Mouse (Mus musculus) skeletal muscle tissue, postnatal 0 days (tissue): ENCODE measurements around the gene Plin2. TPM values are rescaled to one million over a fixed set of nuclear protein-coding genes. Genes with fewer than 3 reads are reported as not detected.

Experiments used
- polyA plus RNA-seq: library from polyadenylated mRNA; unstranded; fragments of >200 nt; fragmentation: Nextera tagmentation; extraction: Ambion mirVana; gene quantifications from 2 replicates; pipeline ENCODE4 v1.2.1, GENCODE M21; 2015

Plin2 gene
- polyA plus RNA-seq = 89.7 and 102 TPM in 2 replicates

DNA sequence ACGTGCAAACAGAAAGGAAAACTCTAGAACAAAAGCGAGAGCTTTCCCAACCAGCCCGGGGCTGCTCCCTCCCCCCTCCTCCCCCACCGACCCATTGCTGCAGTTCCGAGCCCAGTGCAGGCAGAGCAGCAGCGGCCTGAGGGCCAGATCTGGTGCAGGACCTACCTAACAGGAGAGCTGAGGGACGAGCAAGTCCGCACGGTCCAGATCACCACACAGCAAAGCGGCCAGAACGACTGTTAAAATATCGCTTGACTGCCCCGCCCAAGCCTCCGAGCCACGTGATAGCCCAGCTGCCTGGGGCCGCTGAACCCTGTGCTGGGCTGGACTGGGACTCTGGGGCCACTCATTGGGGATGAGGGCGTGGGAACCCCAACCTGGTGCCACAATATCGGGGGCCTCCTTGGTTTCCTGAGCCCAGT lies at the start of gene Plin2:
Plin2 (minus strand) TSS at position 281 of the 422 bp plus-strand sequence.

DNA sequence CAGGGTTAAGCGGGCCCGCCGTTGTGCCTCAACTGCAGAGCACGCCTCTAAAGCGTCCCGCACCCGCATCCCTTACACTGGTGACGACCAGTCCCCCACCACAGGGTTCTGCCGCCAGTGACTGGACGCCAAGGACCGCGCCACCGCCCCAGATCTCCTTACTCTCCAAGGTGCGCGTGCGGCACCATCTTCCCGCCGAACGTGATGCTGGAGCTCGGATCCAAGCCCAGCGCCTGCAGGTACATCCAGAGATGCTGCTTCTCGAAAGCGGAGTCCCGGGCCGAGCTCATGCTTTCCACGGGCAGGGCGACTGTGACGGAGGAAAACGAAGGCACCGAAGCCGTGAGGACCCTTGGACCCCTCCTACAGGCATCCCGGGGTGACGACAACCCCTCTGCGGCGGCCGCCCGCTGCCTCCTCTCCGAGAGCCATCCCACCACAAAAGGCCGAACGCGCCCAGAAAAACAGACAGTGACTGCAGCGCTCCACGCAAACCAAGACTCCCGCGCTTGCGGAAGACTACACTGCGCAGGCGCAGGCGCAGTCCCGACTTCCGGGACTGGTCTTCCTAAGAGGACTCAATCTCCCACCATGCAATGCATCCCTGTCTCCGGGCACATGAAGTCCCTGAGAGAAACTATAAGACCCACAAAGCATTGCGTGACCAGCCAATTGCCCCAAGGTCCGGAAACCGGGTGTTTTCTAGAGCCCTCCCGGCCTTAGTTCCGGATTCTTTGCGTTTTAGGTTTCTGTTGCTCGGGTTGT lies 58.2 kb downstream of the Plin2 start, which contains the start of gene Haus6:
Haus6 (minus strand) TSS at position 532 of the 765 bp plus-strand sequence.

Other genes starting within 250 kb of the Plin2 start
- 0.15 TPM in 1 of 2 replicates, not detected in the other for gene Saxo1, start 111.7 kb downstream of the Plin2 start, polyA plus RNA-seq
- 41.2 and 45.1 TPM in 2 replicates for gene Rraga, start 94.4 kb downstream of the Plin2 start, polyA plus RNA-seq
- gene Haus6, start 58.0 kb downstream of the Plin2 start, polyA plus RNA-seq = 3.5 and 3.8 TPM in 2 replicates
- 2.9 and 3.4 TPM in 2 replicates for gene Dennd4c, start 78.5 kb upstream of the Plin2 start, polyA plus RNA-seq
- 364 and 395 TPM in 2 replicates for gene Rps6, start 187.4 kb upstream of the Plin2 start, polyA plus RNA-seq
- 1.8 and 3.4 TPM in 2 replicates for gene Acer2, start 204.3 kb upstream of the Plin2 start, polyA plus RNA-seq